Mouse (Mus musculus): ENCODE results near the gene Yaf2. TPM values are rescaled to one million over a fixed set of nuclear protein-coding genes. Genes with fewer than 3 reads are reported as not detected.

Gene Yaf2
- total RNA-seq (2023) = 15.1 TPM

GRCm38 (mm10) chr15:93336925-93337761 is at the start of gene Yaf2:
Yaf2 (minus strand) TSS chr15:93336935.

GRCm38 (mm10) chr15:93274679-93275583 is 61.8 kb downstream of the Yaf2 start, which contains the start of gene Gxylt1:
Gxylt1 (minus strand) TSS chr15:93275179.

Other genes with a start within 250 kb of the Yaf2 start
- 21.2 TPM for gene Gxylt1, start 61.8 kb downstream of the Yaf2 start, total RNA-seq (2023)
- 69.9 TPM for gene Zcrb1, start 61.4 kb upstream of the Yaf2 start, total RNA-seq (2023)
- gene Pphln1, start 61.4 kb upstream of the Yaf2 start, total RNA-seq (2023) = 45.3 TPM